Mouse (Mus musculus) cerebellum, adult (tissue): ENCODE measurements around the gene Itih4.

Experiments used
- ATAC-seq: cut with Nextera tagmentation; 2 replicates; pipeline ENCODE4 v1.9.2; 2017; ENCODE audit warnings: mild to moderate bottlenecking, moderate library complexity, mixed read lengths; ENCODE audit not compliant: insufficient number of reproducible peaks, low FRiP score, low TSS enrichment

The Itih4 gene

GRCm38 (mm10) chr14:30877827-30878226 is 8.4 kb upstream of the Itih4 start:
- no peak for ATAC-seq

- ATAC-seq, result no peak
These were observed 7.2 kb upstream of the Itih4 start, which contains the start of gene Mustn1 for GRCm38 (mm10) chr14:30878958-30879571. Mustn1 (plus strand) TSS chr14:30879200.

GRCm38 (mm10) chr14:30879794-30880193 is 6.5 kb upstream of the Itih4 start:
- no peak for ATAC-seq

DNA sequence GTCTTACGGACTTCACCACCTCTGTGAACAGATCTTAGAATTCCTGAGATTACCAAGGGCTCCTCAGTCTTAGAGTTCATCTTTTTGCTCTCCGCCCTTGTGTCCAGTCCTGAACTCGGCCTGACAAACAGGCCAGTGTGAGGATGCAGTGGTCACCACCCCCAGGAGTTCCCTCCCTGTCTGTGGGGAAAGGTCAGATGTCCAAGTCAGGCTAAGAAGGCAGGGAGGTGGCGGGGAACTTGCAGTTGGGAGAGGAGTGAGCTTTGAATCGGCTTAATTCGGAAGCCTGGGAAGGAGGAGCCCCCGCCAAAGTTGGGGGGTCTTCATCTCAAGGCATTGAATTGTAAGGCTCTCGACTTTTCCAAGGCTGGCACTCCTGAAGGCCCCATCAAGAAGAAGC is 6.0 kb upstream of the Itih4 start:
- ATAC-seq, result no peak

- ATAC-seq, result no peak
These were observed 5.2 kb upstream of the Itih4 start for GRCm38 (mm10) chr14:30880811-30881717.

- ATAC-seq, result peak; percentile 57
These were observed 4.6 kb upstream of the Itih4 start for GRCm38 (mm10) chr14:30881718-30882108.

DNA sequence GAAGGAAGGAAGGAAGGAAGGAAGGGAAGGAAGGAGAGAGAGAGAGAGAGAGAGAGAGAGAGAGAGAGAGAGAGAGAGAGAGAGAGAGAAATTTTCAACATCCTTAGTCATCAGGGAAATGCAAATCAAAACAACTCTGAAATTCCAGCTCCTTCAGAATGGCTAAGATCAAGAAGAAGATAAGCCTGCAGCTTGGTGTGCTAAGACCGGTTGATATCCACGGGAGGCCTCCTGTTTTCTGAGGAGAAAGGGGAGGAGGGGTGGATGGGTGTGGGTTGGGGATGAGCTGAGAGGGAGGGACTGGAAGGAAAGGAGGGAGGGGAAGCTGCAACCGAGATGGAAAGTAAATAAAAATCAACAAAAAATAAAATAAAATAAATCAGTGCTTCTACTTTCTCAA is 978 bp upstream of the Itih4 start:
- no peak for ATAC-seq

- peak; percentile 60 for ATAC-seq
These were observed 2.0 kb downstream of the Itih4 start for GRCm38 (mm10) chr14:30888271-30888732.

GRCm38 (mm10) chr14:30899972-30900371 is 13.7 kb downstream of the Itih4 start:
- ATAC-seq, result no peak

- ATAC-seq, result no peak
These were observed 16.4 kb downstream of the Itih4 start for GRCm38 (mm10) chr14:30902628-30903027.

- no peak for ATAC-seq
These were observed 16.8 kb downstream of the Itih4 start for GRCm38 (mm10) chr14:30903036-30903435.

DNA sequence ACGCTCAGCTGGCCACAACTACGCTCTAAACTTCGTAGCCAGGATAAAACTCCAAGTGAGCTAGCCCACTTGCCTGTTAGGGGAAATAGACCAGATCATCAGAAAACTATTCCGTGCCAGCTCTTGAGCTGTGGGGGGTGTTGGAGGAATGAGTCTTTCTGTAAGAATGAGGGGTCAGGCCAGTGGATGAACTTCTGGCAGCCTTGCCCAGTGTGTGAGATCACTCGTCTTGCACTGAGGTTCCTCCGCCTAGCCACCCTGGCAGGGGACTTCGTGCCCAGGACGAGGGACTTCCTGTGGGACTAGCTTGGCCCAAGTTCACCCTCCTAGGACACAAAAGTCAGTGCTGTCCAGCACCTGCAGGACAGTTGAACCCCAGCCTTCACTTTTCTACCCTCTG is 18.0 kb downstream of the Itih4 start:
- no peak for ATAC-seq

DNA sequence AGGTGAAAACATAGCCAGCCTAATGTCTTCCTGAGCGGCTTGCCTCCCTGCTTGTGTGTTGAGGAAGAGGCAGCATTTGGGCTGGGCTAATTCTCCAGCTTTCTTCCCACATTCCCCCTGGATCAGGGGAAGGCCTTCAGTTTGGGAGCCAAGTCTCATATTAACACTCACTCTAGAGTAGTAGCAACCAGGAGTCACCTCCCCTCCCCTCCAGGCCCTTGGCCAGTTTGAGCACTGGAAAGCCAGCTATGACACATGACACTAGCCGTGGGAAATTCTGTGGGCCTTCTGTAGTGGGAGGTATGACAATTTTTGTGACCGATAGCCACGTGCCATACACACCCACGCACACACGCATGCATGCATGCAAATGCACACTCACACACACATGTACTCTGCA is 19.7 kb downstream of the Itih4 start:
- no peak for ATAC-seq

GRCm38 (mm10) chr14:30907814-30908265 is 21.6 kb downstream of the Itih4 start:
- ATAC-seq, result no peak

GRCm38 (mm10) chr14:30911141-30911540 is 24.9 kb downstream of the Itih4 start:
- no peak for ATAC-seq

- no peak for ATAC-seq
These were observed 26.4 kb downstream of the Itih4 start for GRCm38 (mm10) chr14:30912641-30913040.

DNA sequence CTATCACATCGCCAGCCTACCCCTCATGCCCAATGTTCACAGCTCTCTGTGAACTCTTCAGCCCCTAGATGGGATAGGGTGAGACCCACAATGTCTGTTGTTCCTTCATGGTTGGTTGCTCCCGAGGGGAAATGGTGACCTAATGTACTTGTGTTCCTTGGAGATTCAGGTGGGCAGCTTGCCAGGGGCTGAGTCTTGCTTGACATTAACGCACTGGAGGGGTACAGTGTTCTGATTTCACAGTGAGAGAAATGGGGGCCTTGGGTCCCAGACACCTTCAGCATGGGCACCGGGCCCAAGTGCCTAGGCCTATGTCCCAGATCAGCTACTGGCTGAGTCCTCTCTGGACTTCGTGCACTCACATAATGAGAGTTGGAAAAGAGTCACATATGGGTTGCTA is 27.1 kb downstream of the Itih4 start:
- ATAC-seq, result no peak

GRCm38 (mm10) chr14:30916516-30916915 is 30.2 kb downstream of the Itih4 start:
- ATAC-seq, result no peak

DNA sequence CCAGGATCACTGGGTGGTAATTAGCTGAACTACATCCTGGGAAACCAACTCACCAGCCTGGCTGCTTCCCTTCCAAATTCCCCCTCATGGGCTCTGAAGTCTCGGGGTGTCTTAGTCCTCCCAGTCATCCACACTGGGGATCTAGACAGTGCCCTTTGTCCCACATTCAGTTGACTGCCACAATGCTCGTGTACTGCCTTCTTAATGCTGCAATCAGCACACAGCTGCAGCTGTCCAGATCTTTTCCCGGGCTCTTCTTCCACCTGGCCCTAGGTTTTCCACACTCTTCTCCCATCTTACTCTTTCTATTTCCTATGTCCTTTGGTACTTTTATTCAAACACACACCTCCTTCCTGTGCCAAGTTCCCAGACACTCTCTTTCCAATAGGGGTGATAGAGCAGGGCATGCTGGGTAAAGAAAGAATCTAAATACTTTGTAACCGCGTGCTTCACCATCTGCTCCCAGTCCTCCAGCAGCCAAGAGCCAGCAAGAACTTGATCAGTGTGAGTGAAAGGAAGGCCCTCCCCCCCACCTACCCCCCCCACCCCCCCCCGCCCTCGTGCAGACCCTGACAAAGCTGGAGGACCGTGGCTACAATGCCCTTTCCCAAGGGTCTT is 35.9 kb downstream of the Itih4 start:
- no peak for ATAC-seq

DNA sequence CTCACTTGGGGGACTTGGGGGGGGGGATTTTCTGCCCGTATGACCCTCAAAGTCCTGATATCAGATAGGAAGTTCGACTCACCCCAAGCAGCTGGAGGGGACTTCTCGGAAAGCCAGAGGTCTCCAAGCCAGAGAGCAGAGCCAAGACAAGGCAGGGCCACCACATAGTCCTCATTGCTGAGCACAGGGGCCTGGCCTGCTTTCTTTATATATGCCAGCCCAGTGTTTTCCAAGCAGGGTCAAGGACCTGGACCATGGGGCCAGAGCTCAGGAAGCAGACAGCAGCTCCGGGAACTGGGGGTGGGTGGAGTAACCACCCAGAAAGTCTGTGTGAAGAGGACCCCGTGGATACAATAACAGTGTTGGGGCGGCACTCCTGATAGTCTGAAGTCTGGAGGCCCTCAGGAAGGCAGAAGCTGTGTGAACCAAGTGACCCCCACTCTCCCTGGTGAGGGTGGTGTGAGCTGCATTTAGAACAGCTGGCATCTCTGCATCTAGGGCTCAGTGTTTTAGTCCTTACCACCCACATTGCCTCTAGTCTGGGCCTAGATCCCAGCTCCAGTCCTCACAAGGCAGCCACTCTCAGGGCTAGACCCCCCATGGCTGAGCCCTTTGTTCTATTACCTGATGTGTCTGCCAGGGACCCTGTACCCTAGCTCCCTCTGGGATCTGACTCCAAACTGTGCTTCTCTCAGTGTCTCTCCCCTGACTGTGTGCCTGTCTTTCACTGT is 37.3 kb downstream of the Itih4 start, which contains the start of gene Itih3:
Itih3 (minus strand) TSS at position 386 of the 731 bp plus-strand sequence.
- peak; percentile 22; the same call in 1 of the 2 replicates for ATAC-seq
